Mouse (Mus musculus) forebrain, embryonic 15.5 days (tissue): ENCODE data around the gene 1700001L19Rik. TPM values are rescaled to one million over a fixed set of nuclear protein-coding genes. Genes with fewer than 3 reads are reported as not detected.

Experiments
- ATAC-seq: fragments of 200-750 bp; cut with Nextera tagmentation; replicated peaks from 2 replicates; pipeline ENCODE4 v1.8.0; 2017; ENCODE audit warnings: mild to moderate bottlenecking, moderate TSS enrichment, moderate library complexity
- H3K27ac ChIP-seq: fragments of 300-500 bp; sonication (generic); replicated peaks from 2 replicates; pipeline ENCODE4 v1.5.1; 2015; ENCODE audit warnings: mild to moderate bottlenecking, inconsistent platforms
- H3K27me3 ChIP-seq: fragments of 300-500 bp; sonication (generic); 2 replicates; pipeline ENCODE4 v1.6.1; 2015; ENCODE audit warnings: inconsistent platforms
- H3K36me3 ChIP-seq: fragments of 300-500 bp; sonication (generic); 2 replicates; pipeline ENCODE4 v1.6.1; 2015; ENCODE audit warnings: mild to moderate bottlenecking, inconsistent platforms
- H3K4me1 ChIP-seq: fragments of 300-500 bp; sonication (generic); 2 replicates; pipeline ENCODE4 v1.6.1; 2015; ENCODE audit warnings: inconsistent platforms
- H3K4me2 ChIP-seq: fragments of 300-500 bp; sonication (generic); replicated peaks from 2 replicates; pipeline ENCODE4 v1.6.1; 2015; ENCODE audit warnings: mild to moderate bottlenecking, inconsistent platforms
- H3K4me3 ChIP-seq: fragments of 300-500 bp; sonication (generic); 2 replicates; pipeline ENCODE4 v1.5.1; 2015; ENCODE audit warnings: mild to moderate bottlenecking, inconsistent platforms
- H3K9ac ChIP-seq: fragments of 300-500 bp; sonication (generic); replicated peaks from 2 replicates; pipeline ENCODE4 v1.6.1; 2015; ENCODE audit warnings: mild to moderate bottlenecking, inconsistent platforms
- H3K9me3 ChIP-seq: fragments of 300-500 bp; sonication (generic); 2 replicates; pipeline ENCODE4 v1.6.1; 2016; ENCODE audit warnings: inconsistent platforms
- WGBS: fragments of 180-500 bp; shearing (Covaris S2); methylation state at CpG from one replicate; pipeline ENCODE4 v1.1.7; 2015; ENCODE audit warnings: mixed read lengths; 5-methylcytosine and 5-hydroxymethylcytosine counted together
- polyA plus RNA-seq: library from polyadenylated mRNA; unstranded; fragments of >200 nt; fragmentation: Nextera tagmentation; extraction: Ambion mirVana; gene quantifications from 2 replicates; pipeline ENCODE4 v1.2.1, GENCODE M21; 2015

1700001L19Rik gene
- polyA plus RNA-seq, 1 experiment from 2014 or later = 4.3 TPM

DNA sequence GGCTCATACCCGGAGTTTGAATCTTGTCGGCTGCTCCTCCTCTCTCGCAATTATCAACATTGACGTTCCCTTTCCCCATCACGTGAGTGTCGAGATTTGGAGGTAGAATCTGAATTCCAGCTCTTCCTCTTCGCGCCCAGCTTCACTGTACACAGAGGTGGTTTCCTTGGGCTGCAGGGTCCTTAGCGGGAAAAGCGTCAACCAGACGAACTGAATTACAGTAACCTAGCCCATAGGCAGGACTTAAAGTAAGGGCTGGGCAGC is 14.8 kb upstream of the 1700001L19Rik start:
- Histone ChIP-seq H3K36me3 (peaks cover 34% of the 10 kb centered on the region), H3K9me3 (no peaks in the 10 kb centered on the region), H3K9ac (peak overlapping the region; percentile 63), H3K27ac (peak overlapping the region; percentile 82), H3K4me3 (peak overlapping the region; percentile 90), H3K4me2 (peak overlapping the region; percentile 90), H3K27me3 (no peaks in the 10 kb centered on the region), H3K4me1 (peaks cover 26% of the 10 kb centered on the region)
- WGBS = under 1% methylated on average over 11 of the region's 11 CpGs
- ATAC-seq = peak; percentile 17; the same call in 1 of the 2 replicates

DNA sequence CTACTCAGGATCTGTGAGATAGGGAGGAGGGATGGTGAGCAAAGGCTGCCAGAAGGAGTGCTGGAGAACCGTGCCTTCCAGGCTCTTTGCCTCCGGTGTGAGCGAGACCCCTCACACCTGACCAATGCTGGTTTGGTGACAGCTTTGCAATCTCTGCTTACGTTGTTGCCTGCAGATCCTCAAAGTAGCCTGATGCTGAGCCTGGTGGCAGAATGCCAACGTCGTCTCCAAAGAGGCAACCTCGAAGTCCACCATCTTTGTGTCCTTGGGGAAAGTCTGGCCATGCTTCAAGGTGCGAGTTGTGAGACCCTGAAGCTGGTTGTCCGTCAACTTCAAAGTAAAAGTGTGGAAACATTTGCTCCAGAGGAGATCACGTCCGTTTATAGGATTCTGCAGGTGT is 13.3 kb upstream of the 1700001L19Rik start:
- Histone ChIP-seq H3K27me3 (no peaks in the 10 kb centered on the region), H3K36me3 (peaks cover 49% of the 10 kb centered on the region), H3K9me3 (no peaks in the 10 kb centered on the region), H3K27ac (no peak overlapping the region), H3K4me3 (no peak overlapping the region), H3K4me2 (no peak overlapping the region), H3K4me1 (peaks cover 26% of the 10 kb centered on the region), H3K9ac (no peak overlapping the region)
- no peak for ATAC-seq
- 91% methylated on average over 11 of the region's 11 CpGs for WGBS

DNA sequence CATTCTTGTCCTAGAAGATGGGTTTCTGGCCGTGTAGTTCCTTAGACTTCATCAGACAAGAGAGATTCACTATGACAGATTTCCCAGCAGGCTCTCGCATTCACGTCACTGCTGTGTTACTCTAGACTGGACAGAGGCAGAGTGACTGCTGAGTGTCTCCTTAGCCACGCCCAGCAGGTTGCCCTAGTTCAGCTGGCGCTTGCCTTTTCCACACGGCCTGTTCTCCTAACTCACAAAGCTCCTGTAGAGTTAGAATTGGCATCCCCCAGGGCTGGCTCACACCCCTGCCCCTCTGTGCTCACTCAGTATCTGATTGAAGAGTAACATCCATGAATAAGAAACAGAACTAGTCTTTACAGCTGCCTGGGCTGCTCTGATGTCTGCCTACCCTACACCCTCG is 11.8 kb upstream of the 1700001L19Rik start:
- Histone ChIP-seq H3K27me3 (no peaks in the 10 kb centered on the region), H3K4me2 (no peak overlapping the region), H3K27ac (no peak overlapping the region), H3K9ac (no peak overlapping the region), H3K4me3 (no peak overlapping the region), H3K9me3 (no peaks in the 10 kb centered on the region), H3K36me3 (peaks cover 62% of the 10 kb centered on the region), H3K4me1 (peaks cover 25% of the 10 kb centered on the region)
- WGBS = 87% methylated on average over 7 of the region's 7 CpGs
- no peak for ATAC-seq

DNA sequence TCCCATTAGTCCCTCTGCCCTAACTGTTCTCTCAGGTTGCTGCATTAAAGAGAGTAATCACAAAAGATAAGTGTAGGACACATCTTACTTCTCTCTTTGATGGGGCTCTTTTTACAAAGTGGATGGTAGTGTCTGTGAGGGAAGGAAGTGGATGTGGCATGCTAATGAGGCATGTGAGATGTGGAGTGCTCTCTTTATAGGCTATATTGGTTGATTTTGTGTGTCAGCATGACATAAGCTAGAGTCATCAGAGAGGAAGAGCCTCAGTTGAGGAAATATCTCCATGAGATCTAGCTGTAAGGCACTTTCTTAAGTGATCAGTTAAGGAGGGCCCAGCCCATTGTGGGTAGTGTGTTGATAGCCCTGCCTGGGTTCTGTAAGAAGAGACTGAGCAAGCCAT is 8.9 kb upstream of the 1700001L19Rik start:
- Histone ChIP-seq H3K4me2 (no peak overlapping the region), H3K9ac (no peak overlapping the region), H3K36me3 (peaks cover 86% of the 10 kb centered on the region), H3K27me3 (no peaks in the 10 kb centered on the region), H3K27ac (no peak overlapping the region), H3K9me3 (no peaks in the 10 kb centered on the region), H3K4me1 (peaks cover 5% of the 10 kb centered on the region; the same call in 1 of the 2 replicates), H3K4me3 (no peak overlapping the region)
- no peak for ATAC-seq

DNA sequence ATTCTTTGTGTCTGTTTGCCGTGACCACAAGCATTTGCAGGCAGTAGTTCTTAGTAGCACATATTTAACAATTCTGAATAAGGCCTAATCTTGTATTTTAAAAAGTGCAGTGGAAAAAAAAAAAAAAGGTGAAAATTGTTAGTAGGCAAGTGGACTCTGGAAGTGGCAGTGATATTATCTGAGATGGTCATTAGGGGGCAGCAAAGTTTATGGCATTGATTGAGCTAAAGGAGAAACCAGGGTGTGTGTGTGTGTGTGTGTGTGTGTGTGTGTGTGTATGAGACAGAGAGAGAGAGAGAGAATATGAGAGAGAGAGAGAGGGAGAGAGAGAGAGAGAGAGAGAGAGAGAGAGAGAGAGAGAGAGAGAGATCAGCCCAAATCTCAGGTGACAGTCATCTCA is 3.4 kb upstream of the 1700001L19Rik start:
- H3K9ac ChIP-seq = no peak overlapping the region
- H3K4me2 ChIP-seq = no peak overlapping the region
- H3K9me3 ChIP-seq = no peaks in the 10 kb centered on the region
- 73% methylated on average over 1 of the region's 1 CpGs for WGBS
- no peak overlapping the region for H3K27ac ChIP-seq
- peaks cover 40% of the 10 kb centered on the region for H3K36me3 ChIP-seq
- no peaks in the 10 kb centered on the region for H3K27me3 ChIP-seq
- no peak overlapping the region for H3K4me3 ChIP-seq
- H3K4me1 ChIP-seq = 0 out of 2 replicates have a peak, but pooled peaks cover 3% of the 10 kb centered on the region
- ATAC-seq = no peak

DNA sequence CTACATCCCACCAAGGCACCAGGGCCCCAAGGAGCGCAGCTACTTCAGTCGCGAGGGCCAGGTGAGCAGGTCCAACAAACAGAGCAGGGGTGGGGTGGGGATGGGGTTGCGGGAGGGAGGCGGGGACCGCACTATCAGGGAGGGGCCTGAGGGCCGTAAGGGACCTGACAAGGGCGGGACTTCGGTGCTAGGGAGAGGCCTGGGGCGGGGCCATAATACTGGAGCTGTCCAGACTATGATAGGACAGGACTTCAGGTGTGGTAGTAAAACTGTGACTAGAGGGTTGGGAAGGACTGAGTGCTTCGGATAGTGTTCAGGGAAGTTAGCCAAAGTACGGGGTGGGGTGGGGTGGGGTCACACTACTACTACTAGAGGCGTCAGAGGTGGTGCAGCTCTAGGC is 446 bp downstream of the 1700001L19Rik start:
- 0 out of 2 replicates have a peak, but pooled peaks cover 3% of the 10 kb centered on the region for H3K4me1 ChIP-seq
- no peak overlapping the region for H3K27ac ChIP-seq
- WGBS = 17% methylated on average over 13 of the region's 13 CpGs
- H3K9ac ChIP-seq = no peak overlapping the region
- peaks cover 5% of the 10 kb centered on the region for H3K36me3 ChIP-seq
- H3K4me2 ChIP-seq = peak overlapping the region; percentile 35
- no peaks in the 10 kb centered on the region for H3K9me3 ChIP-seq
- no peak; the same call in 1 of the 2 replicates for ATAC-seq
- peak overlapping the region; percentile 20 for H3K4me3 ChIP-seq
- no peaks in the 10 kb centered on the region for H3K27me3 ChIP-seq

DNA sequence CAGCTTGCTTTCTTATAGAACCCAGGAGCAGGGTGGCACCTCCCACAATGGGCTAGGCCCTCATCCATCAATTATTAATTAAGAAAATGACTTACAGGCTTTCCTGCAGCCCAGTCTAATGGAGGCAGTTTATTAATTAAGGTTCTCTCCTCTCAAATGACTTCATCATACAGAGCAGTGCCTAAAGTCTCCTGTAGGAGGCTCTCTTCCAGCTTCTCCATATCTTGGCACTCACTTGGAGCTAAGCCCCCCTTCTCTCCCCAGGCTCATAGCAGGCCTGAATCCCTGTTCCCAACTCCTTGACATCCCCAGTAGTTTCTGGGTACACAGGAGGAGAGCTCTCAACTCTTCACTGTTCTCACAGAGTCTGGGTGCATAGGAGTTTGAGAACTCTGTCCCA is 1.7 kb downstream of the 1700001L19Rik start:
- Histone ChIP-seq H3K4me3 (no peak overlapping the region), H3K9me3 (no peaks in the 10 kb centered on the region), H3K27ac (no peak overlapping the region), H3K36me3 (0 out of 2 replicates have a peak, but pooled peaks cover 2% of the 10 kb centered on the region), H3K4me1 (0 out of 2 replicates have a peak, but pooled peaks cover 3% of the 10 kb centered on the region), H3K9ac (no peak overlapping the region), H3K27me3 (no peaks in the 10 kb centered on the region), H3K4me2 (no peak overlapping the region)
- no peak for ATAC-seq

DNA sequence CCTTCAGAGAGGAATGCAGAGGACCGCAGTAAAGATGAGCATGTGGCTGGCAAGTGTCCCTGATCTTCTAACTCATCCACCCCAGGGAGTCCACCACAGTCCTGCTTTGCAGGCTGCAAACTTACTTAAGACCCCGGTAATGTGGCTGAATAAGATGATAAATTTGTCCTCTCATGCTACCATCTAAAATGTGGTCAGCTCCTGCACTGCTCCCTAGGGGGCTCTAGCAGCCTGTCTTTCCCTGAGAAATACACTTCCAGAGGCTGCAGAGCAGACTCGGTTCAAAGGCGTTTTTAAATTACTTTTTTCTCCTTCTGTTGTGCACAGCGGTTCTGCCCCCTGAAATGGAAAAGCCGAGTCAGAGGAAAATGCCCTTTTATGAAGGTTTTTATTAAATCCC is 4.0 kb downstream of the 1700001L19Rik start:
- H3K4me2 ChIP-seq = no peak overlapping the region
- no peaks in the 10 kb centered on the region for H3K36me3 ChIP-seq
- no peak overlapping the region for H3K27ac ChIP-seq
- 16% methylated on average over 6 of the region's 6 CpGs for WGBS
- no peaks in the 10 kb centered on the region for H3K9me3 ChIP-seq
- peaks cover 6% of the 10 kb centered on the region; the same call in 1 of the 2 replicates for H3K4me1 ChIP-seq
- H3K4me3 ChIP-seq = no peak overlapping the region
- no peaks in the 10 kb centered on the region for H3K27me3 ChIP-seq
- no peak overlapping the region for H3K9ac ChIP-seq
- peak; percentile 51 for ATAC-seq

DNA sequence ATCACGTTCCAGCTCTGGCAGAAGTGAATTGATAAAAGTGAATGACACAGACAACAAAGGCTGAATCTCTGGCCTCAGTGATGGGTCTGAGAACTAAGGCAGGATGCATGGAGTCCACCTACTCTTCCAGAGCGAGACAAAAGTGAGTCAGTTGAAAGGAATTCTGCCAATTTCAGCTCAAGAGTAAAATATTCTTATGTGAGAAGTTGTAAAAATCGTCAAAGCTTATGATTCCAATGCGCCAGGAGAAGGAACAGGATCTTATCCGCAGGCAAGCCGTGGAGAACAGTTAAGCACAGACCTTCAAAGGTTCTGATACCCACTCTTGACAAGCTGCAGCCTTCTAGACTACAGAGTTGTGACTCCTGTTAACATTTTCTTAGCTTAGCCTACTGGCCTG is 5.9 kb downstream of the 1700001L19Rik start:
- no peak for ATAC-seq
- H3K27ac ChIP-seq = no peak overlapping the region
- no peak overlapping the region for H3K4me2 ChIP-seq
- H3K9me3 ChIP-seq = no peaks in the 10 kb centered on the region
- no peaks in the 10 kb centered on the region for H3K36me3 ChIP-seq
- H3K27me3 ChIP-seq = no peaks in the 10 kb centered on the region
- no peak overlapping the region for H3K4me3 ChIP-seq
- 80% methylated on average over 6 of the region's 6 CpGs for WGBS
- H3K9ac ChIP-seq = no peak overlapping the region
- peaks cover 3% of the 10 kb centered on the region; the same call in 1 of the 2 replicates for H3K4me1 ChIP-seq

DNA sequence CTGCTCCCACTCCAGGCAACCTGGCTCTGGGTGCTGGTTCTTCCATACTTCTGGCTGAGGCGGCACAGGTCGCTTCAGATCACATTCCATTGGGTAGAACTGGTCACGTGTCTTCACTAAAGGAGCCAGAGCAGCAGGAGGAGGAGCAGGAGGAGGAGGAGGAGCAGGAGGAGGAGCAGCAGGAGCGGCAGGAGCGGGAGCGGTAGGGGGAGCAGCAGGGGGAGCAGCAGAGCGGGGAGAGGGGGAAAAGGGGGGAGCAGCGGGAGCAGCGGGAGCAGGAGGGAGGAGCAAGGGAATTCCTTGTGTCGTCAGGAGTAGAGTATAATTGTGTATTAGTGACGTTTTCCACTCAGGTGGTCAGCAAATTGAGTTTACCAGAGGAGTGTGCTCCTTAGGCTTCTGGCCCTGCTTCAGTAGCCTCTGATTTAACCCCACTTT is 8.5 kb downstream of the 1700001L19Rik start:
- peak overlapping the region; percentile 27 for H3K4me3 ChIP-seq
- H3K4me1 ChIP-seq = peaks cover 3% of the 10 kb centered on the region; the same call in 1 of the 2 replicates
- H3K27ac ChIP-seq = no peak overlapping the region
- no peaks in the 10 kb centered on the region for H3K9me3 ChIP-seq
- no peaks in the 10 kb centered on the region for H3K36me3 ChIP-seq
- 5% methylated on average over 11 of the region's 11 CpGs for WGBS
- peak; percentile 70 for ATAC-seq
- H3K9ac ChIP-seq = no peak overlapping the region
- H3K4me2 ChIP-seq = peak overlapping the region; percentile 41
- no peaks in the 10 kb centered on the region for H3K27me3 ChIP-seq

DNA sequence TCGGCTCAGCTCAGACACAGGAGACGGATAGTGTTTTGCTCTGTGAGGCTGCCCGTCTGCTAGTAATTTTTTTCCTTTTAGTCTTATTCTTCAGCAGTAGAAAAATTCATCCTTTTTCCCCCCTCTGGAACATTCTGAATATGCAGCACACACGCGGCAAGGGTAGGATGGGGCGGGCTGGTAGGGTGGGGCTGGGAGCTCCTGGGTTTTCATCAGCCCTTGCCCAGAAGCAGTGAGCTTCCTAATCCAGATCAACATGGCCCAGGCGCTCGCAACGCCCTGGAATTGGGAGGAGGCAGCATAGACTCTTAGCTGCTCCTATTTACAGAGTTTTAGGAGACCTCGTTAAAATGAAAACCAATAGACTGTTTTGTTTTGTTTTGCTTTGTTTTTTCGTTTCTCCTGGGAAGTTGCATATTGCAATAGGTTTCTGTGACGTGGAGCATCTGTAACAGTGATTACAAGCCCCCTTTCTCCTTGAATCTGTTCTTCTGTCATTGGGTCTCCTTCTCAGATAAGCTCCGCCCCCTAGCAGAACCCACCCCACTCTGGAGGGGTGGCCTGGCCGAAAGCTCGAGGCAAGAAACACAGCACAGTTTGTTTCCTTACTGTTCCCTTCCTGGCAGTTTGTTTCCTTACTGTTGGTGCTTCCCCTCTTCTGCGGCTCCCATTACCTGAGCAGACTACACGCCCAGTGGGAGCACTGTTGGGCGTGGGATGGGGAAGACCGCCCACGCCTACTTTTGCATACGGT is 10.6 kb downstream of the 1700001L19Rik start:
- H3K4me2 ChIP-seq = peak overlapping the region; percentile 24; the same call in 1 of the 2 replicates
- H3K27ac ChIP-seq = no peak overlapping the region
- no peak overlapping the region for H3K4me3 ChIP-seq
- no peaks in the 10 kb centered on the region for H3K36me3 ChIP-seq
- H3K27me3 ChIP-seq = no peaks in the 10 kb centered on the region
- peaks cover 3% of the 10 kb centered on the region; the same call in 1 of the 2 replicates for H3K4me1 ChIP-seq
- 56% methylated on average over 21 of the region's 21 CpGs for WGBS
- H3K9me3 ChIP-seq = no peaks in the 10 kb centered on the region
- H3K9ac ChIP-seq = no peak overlapping the region
- peak; percentile 49 for ATAC-seq

DNA sequence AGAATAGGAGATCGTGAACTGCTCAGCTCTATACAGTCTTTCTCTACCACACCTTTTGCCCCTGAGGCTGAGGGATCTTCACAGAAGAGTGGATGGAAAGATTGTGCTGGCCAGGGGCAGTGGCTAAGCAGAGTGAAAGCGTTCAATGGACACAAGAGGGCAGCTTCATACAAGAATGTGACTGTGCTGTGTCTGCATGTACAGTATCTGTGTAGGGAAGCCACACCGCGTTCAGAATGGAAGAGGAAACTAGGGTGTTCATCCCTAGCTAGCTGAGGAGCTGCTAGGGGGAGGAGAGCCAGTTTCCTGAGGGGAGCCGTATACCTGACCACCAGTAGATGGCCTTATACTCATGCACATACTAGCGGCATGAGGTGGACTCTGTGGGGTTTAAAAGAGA is 25.6 kb downstream of the 1700001L19Rik start:
- ATAC-seq = peak; percentile 72
- Histone ChIP-seq H3K9me3 (no peaks in the 10 kb centered on the region), H3K4me2 (no peak overlapping the region), H3K4me3 (no peak overlapping the region), H3K27me3 (no peaks in the 10 kb centered on the region), H3K4me1 (no peaks in the 10 kb centered on the region), H3K36me3 (no peaks in the 10 kb centered on the region), H3K9ac (no peak overlapping the region), H3K27ac (no peak overlapping the region)
- WGBS = 65% methylated on average over 6 of the region's 6 CpGs

DNA sequence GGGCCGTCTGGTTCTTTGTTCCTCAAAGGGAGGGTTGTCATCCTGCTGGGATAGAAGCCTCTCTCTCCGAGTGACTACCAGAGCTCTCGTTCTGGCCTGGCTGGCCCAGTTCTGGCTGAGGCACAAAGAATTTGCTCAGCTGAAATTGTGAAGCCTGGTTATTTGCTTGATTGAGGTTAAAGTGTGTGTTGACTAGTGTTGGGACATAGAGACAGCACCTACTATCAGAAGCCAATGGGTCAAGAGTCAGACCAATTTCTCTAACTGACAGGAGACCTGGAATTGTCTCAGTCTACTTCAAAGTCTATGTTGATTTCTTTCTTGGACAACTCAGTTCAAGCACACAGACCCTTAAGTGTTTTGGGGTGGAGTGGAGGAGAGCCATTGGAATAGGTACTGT is 29.8 kb downstream of the 1700001L19Rik start:
- no peaks in the 10 kb centered on the region for H3K36me3 ChIP-seq
- WGBS = 71% methylated on average over 3 of the region's 3 CpGs
- H3K9ac ChIP-seq = no peak overlapping the region
- H3K4me1 ChIP-seq = no peaks in the 10 kb centered on the region
- no peaks in the 10 kb centered on the region for H3K27me3 ChIP-seq
- no peak overlapping the region for H3K4me2 ChIP-seq
- no peaks in the 10 kb centered on the region for H3K9me3 ChIP-seq
- H3K27ac ChIP-seq = no peak overlapping the region
- H3K4me3 ChIP-seq = no peak overlapping the region
- ATAC-seq = no peak
